Mouse (Mus musculus): ENCODE measurements around the gene Atg13. TPM values are rescaled to one million over a fixed set of nuclear protein-coding genes. Genes with fewer than 3 reads are reported as not detected.

Gene Atg13
- polyA plus RNA-seq, 1 experiment from 2014 or later: 26.3 TPM

GRCm38 (mm10) chr2:91723382-91723781, 13.0 kb upstream of the Atg13 start:
- WGBS: 80% methylated on average over 4 of the region's 4 CpGs
- peaks cover 5% of the 10 kb centered on the region; the same call in 1 of the 2 replicates for H3K27me3 ChIP-seq
- H3K9ac ChIP-seq: no peak overlapping the region
- H3K27ac ChIP-seq: no peak overlapping the region
- H3K4me2 ChIP-seq: no peak overlapping the region
- no peaks in the 10 kb centered on the region for H3K9me3 ChIP-seq (replicated peaks)
- peaks cover 15% of the 10 kb centered on the region for H3K36me3 ChIP-seq
- no peak overlapping the region for H3K4me3 ChIP-seq (replicated peaks)
- no peak for ATAC-seq (replicated peaks; ENCODE audit: low FRiP score)
- no peaks in the 10 kb centered on the region for H3K4me1 ChIP-seq

GRCm38 (mm10) chr2:91718276-91718675, 7.9 kb upstream of the Atg13 start:
- no peak overlapping the region for H3K4me2 ChIP-seq

GRCm38 (mm10) chr2:91714921-91715320, 4.5 kb upstream of the Atg13 start:
- H3K4me3 ChIP-seq (replicated peaks): no peak overlapping the region
- 94% methylated on average over 1 of the region's 1 CpGs for WGBS
- no peak for ATAC-seq (replicated peaks; ENCODE audit: low FRiP score)
- H3K9me3 ChIP-seq (replicated peaks): no peaks in the 10 kb centered on the region
- peaks cover 13% of the 10 kb centered on the region for H3K36me3 ChIP-seq
- no peak overlapping the region for H3K9ac ChIP-seq
- H3K4me1 ChIP-seq: peaks cover 13% of the 10 kb centered on the region
- H3K27ac ChIP-seq: no peak overlapping the region
- H3K4me2 ChIP-seq: no peak overlapping the region
- no peaks in the 10 kb centered on the region for H3K27me3 ChIP-seq

More at GRCm38 (mm10) chr2:91718276-91718675, 7.9 kb upstream of the Atg13 start:
- no peak overlapping the region for H3K4me3 ChIP-seq (replicated peaks)
- H3K27ac ChIP-seq: no peak overlapping the region
- H3K9ac ChIP-seq: no peak overlapping the region
- WGBS: 70% methylated on average over 6 of the region's 6 CpGs
- H3K9me3 ChIP-seq (replicated peaks): no peaks in the 10 kb centered on the region
- no peak for ATAC-seq (replicated peaks; ENCODE audit: low FRiP score)
- no peaks in the 10 kb centered on the region for H3K27me3 ChIP-seq
- H3K4me1 ChIP-seq: no peaks in the 10 kb centered on the region
- peaks cover 28% of the 10 kb centered on the region for H3K36me3 ChIP-seq

GRCm38 (mm10) chr2:91711256-91711925, 1.0 kb upstream of the Atg13 start:
- ATAC-seq (replicated peaks; ENCODE audit: low FRiP score): peak; percentile 17; the same call in 1 of the 2 replicates

GRCm38 (mm10) chr2:91708361-91708760, 2.0 kb downstream of the Atg13 start:
- Histone ChIP-seq H3K4me2 (no peak overlapping the region), H3K9ac (no peak overlapping the region), H3K4me3 (replicated peaks) (no peak overlapping the region), H3K4me1 (peaks cover 23% of the 10 kb centered on the region), H3K27ac (no peak overlapping the region), H3K9me3 (replicated peaks) (no peaks in the 10 kb centered on the region), H3K27me3 (no peaks in the 10 kb centered on the region), H3K36me3 (no peaks in the 10 kb centered on the region)
- 91% methylated on average over 6 of the region's 6 CpGs for WGBS
- no peak for ATAC-seq (replicated peaks; ENCODE audit: low FRiP score)

More at GRCm38 (mm10) chr2:91711256-91711925, 1.0 kb upstream of the Atg13 start:
- H3K4me2 ChIP-seq: peak overlapping the region; percentile 73
- H3K4me1 ChIP-seq: peaks cover 23% of the 10 kb centered on the region
- peaks cover 5% of the 10 kb centered on the region for H3K36me3 ChIP-seq
- peak overlapping the region; percentile 72 for H3K4me3 ChIP-seq (replicated peaks)
- peak overlapping the region; percentile 70 for H3K9ac ChIP-seq
- H3K27ac ChIP-seq: peak overlapping the region; percentile 73
- H3K9me3 ChIP-seq (replicated peaks): no peaks in the 10 kb centered on the region
- 4% methylated on average over 8 of the region's 8 CpGs for WGBS
- H3K27me3 ChIP-seq: no peaks in the 10 kb centered on the region

- Histone ChIP-seq H3K27ac (no peak overlapping the region), H3K4me2 (no peak overlapping the region), H3K4me3 (replicated peaks) (no peak overlapping the region), H3K4me1 (peaks cover 12% of the 10 kb centered on the region), H3K9ac (no peak overlapping the region), H3K9me3 (replicated peaks) (no peaks in the 10 kb centered on the region), H3K36me3 (no peaks in the 10 kb centered on the region), H3K27me3 (no peaks in the 10 kb centered on the region)
- no peak for ATAC-seq (replicated peaks; ENCODE audit: low FRiP score)
These were observed 3.9 kb downstream of the Atg13 start for GRCm38 (mm10) chr2:91706456-91706855.

GRCm38 (mm10) chr2:91705736-91706135, 4.6 kb downstream of the Atg13 start:
- WGBS: 81% methylated on average over 6 of the region's 6 CpGs
- H3K4me2 ChIP-seq: no peak overlapping the region
- no peaks in the 10 kb centered on the region for H3K36me3 ChIP-seq
- no peak overlapping the region for H3K4me3 ChIP-seq (replicated peaks)
- H3K27ac ChIP-seq: no peak overlapping the region
- ATAC-seq (replicated peaks; ENCODE audit: low FRiP score): no peak
- H3K9ac ChIP-seq: no peak overlapping the region
- no peaks in the 10 kb centered on the region for H3K27me3 ChIP-seq
- no peaks in the 10 kb centered on the region for H3K9me3 ChIP-seq (replicated peaks)
- H3K4me1 ChIP-seq: peaks cover 9% of the 10 kb centered on the region

- Histone ChIP-seq H3K27ac (no peak overlapping the region), H3K4me2 (no peak overlapping the region), H3K9ac (no peak overlapping the region), H3K9me3 (replicated peaks) (no peaks in the 10 kb centered on the region), H3K27me3 (no peaks in the 10 kb centered on the region), H3K36me3 (no peaks in the 10 kb centered on the region), H3K4me1 (no peaks in the 10 kb centered on the region), H3K4me3 (replicated peaks) (no peak overlapping the region)
- WGBS: 93% methylated on average over 2 of the region's 2 CpGs
- ATAC-seq (replicated peaks; ENCODE audit: low FRiP score): no peak
These were observed 9.0 kb downstream of the Atg13 start for GRCm38 (mm10) chr2:91701366-91701765.

GRCm38 (mm10) chr2:91699225-91699624, 11.2 kb downstream of the Atg13 start:
- H3K9me3 ChIP-seq (replicated peaks): no peaks in the 10 kb centered on the region
- no peak overlapping the region for H3K9ac ChIP-seq
- 68% methylated on average over 1 of the region's 1 CpGs for WGBS
- ATAC-seq (replicated peaks; ENCODE audit: low FRiP score): no peak
- H3K27me3 ChIP-seq: no peaks in the 10 kb centered on the region
- H3K36me3 ChIP-seq: peaks cover 12% of the 10 kb centered on the region
- no peak overlapping the region for H3K4me3 ChIP-seq (replicated peaks)
- H3K4me1 ChIP-seq: no peaks in the 10 kb centered on the region
- H3K4me2 ChIP-seq: no peak overlapping the region
- no peak overlapping the region for H3K27ac ChIP-seq

GRCm38 (mm10) chr2:91696225-91696590, 14.2 kb downstream of the Atg13 start:
- ATAC-seq (replicated peaks; ENCODE audit: low FRiP score): no peak
- no peak overlapping the region for H3K4me3 ChIP-seq (replicated peaks)
- 87% methylated on average over 1 of the region's 1 CpGs for WGBS
- H3K4me1 ChIP-seq: no peaks in the 10 kb centered on the region
- no peak overlapping the region for H3K27ac ChIP-seq
- H3K9me3 ChIP-seq (replicated peaks): no peaks in the 10 kb centered on the region
- no peak overlapping the region for H3K9ac ChIP-seq
- H3K27me3 ChIP-seq: no peaks in the 10 kb centered on the region
- no peak overlapping the region for H3K4me2 ChIP-seq
- peaks cover 23% of the 10 kb centered on the region for H3K36me3 ChIP-seq

- Histone ChIP-seq H3K27me3 (no peaks in the 10 kb centered on the region), H3K9me3 (replicated peaks) (no peaks in the 10 kb centered on the region), H3K4me3 (replicated peaks) (no peak overlapping the region), H3K9ac (no peak overlapping the region), H3K4me1 (no peaks in the 10 kb centered on the region), H3K36me3 (peaks cover 25% of the 10 kb centered on the region), H3K27ac (no peak overlapping the region), H3K4me2 (no peak overlapping the region)
- 85% methylated on average over 10 of the region's 10 CpGs for WGBS
- ATAC-seq (replicated peaks; ENCODE audit: low FRiP score): no peak
These were observed 14.7 kb downstream of the Atg13 start for GRCm38 (mm10) chr2:91695436-91696224.

- Histone ChIP-seq H3K9ac (no peak overlapping the region), H3K36me3 (peaks cover 58% of the 10 kb centered on the region), H3K9me3 (replicated peaks) (no peaks in the 10 kb centered on the region), H3K27me3 (no peaks in the 10 kb centered on the region), H3K4me2 (no peak overlapping the region), H3K27ac (no peak overlapping the region), H3K4me3 (replicated peaks) (no peak overlapping the region), H3K4me1 (no peaks in the 10 kb centered on the region)
- WGBS: 74% methylated on average over 7 of the region's 7 CpGs
- ATAC-seq (replicated peaks; ENCODE audit: low FRiP score): no peak
These were observed 20.9 kb downstream of the Atg13 start for GRCm38 (mm10) chr2:91689452-91689851.
